Mouse (Mus musculus): ENCODE results near the gene Gm3543. TPM values are rescaled to one million over a fixed set of nuclear protein-coding genes. Genes with fewer than 3 reads are reported as not detected.
"Not testable (repeated sequence)": the region's sequence is repeated elsewhere in the genome, so short reads cannot be mapped to it uniquely, and the experiment has no call there.

Gm3543 gene
- polyA plus RNA-seq (2016; fragmentation: Nextera tagmentation; extraction: Ambion mirVana): not detected in 2 replicates

GRCm38 (mm10) chr14:41983225-41983624 is at the start of gene Gm3543:
Gene Gm3543 (minus strand): TSS chr14:41983325.
- WGBS: 75% methylated on average over 1 of the region's 1 CpGs
- H3K9me3 ChIP-seq; H3K4me1 ChIP-seq; H3K36me3 ChIP-seq; H3K4me3 ChIP-seq; H3K27ac ChIP-seq; H3K27me3 ChIP-seq (ENCODE audit: insufficient read depth, poor library complexity, severe bottlenecking); DNase-seq (ENCODE audit: low spot score): not testable (repeated sequence)

GRCm38 (mm10) chr14:41968596-41968995 is 14.5 kb downstream of the Gm3543 start:
- not testable (repeated sequence) for H3K4me1 ChIP-seq; DNase-seq (ENCODE audit: low spot score); H3K9me3 ChIP-seq; H3K4me3 ChIP-seq; H3K27ac ChIP-seq; H3K36me3 ChIP-seq; H3K27me3 ChIP-seq (ENCODE audit: insufficient read depth, poor library complexity, severe bottlenecking)
- WGBS: 55% methylated on average over 3 of the region's 3 CpGs

- H3K9me3 ChIP-seq; H3K27ac ChIP-seq; H3K4me3 ChIP-seq; H3K4me1 ChIP-seq; H3K27me3 ChIP-seq (ENCODE audit: insufficient read depth, poor library complexity, severe bottlenecking); DNase-seq (ENCODE audit: low spot score); H3K36me3 ChIP-seq: not testable (repeated sequence)
- 74% methylated on average over 1 of the region's 1 CpGs for WGBS
These were observed 15.3 kb downstream of the Gm3543 start, which contains the start of gene Gm6401 for GRCm38 (mm10) chr14:41967827-41968226. Gene Gm6401 (minus strand): TSS chr14:41967927.

- 63% methylated on average over 4 of the region's 4 CpGs for WGBS
- H3K27ac ChIP-seq; H3K4me1 ChIP-seq; H3K36me3 ChIP-seq; H3K27me3 ChIP-seq (ENCODE audit: insufficient read depth, poor library complexity, severe bottlenecking); DNase-seq (ENCODE audit: low spot score); H3K4me3 ChIP-seq; H3K9me3 ChIP-seq: not testable (repeated sequence)
These were observed 19.0 kb downstream of the Gm3543 start for GRCm38 (mm10) chr14:41964095-41964494.

- WGBS: 66% methylated on average over 2 of the region's 2 CpGs
- H3K27ac ChIP-seq; H3K4me3 ChIP-seq; H3K9me3 ChIP-seq; H3K4me1 ChIP-seq; DNase-seq (ENCODE audit: low spot score); H3K36me3 ChIP-seq; H3K27me3 ChIP-seq (ENCODE audit: insufficient read depth, poor library complexity, severe bottlenecking): not testable (repeated sequence)
These were observed 39.4 kb downstream of the Gm3543 start, which contains the start of gene 1700024B05Rik for GRCm38 (mm10) chr14:41943695-41944094. Gene 1700024B05Rik (plus strand): TSS chr14:41943995.

Other genes starting within 250 kb of the Gm3543 start
- not detected in 2 replicates for gene Gm7929, start 232.7 kb downstream of the Gm3543 start, polyA plus RNA-seq (2016; fragmentation: Nextera tagmentation; extraction: Ambion mirVana)
- gene Gm47189, start 210.9 kb downstream of the Gm3543 start, polyA plus RNA-seq (2016; fragmentation: Nextera tagmentation; extraction: Ambion mirVana): not detected in 2 replicates
- gene Gm7980, start 76.0 kb downstream of the Gm3543 start, polyA plus RNA-seq (2016; fragmentation: Nextera tagmentation; extraction: Ambion mirVana): not detected in 2 replicates
- not detected in 2 replicates for gene 1700049E17Rik1, start 58.4 kb downstream of the Gm3543 start, polyA plus RNA-seq (2016; fragmentation: Nextera tagmentation; extraction: Ambion mirVana)
- not detected in 2 replicates for gene 1700024B05Rik, start 39.3 kb downstream of the Gm3543 start, polyA plus RNA-seq (2016; fragmentation: Nextera tagmentation; extraction: Ambion mirVana)
- gene Gm6401, start 15.4 kb downstream of the Gm3543 start, polyA plus RNA-seq (2016; fragmentation: Nextera tagmentation; extraction: Ambion mirVana): not detected in 2 replicates
- not detected in 2 replicates for gene Gm7951, start 134.0 kb upstream of the Gm3543 start, polyA plus RNA-seq (2016; fragmentation: Nextera tagmentation; extraction: Ambion mirVana)
- not detected in 2 replicates for gene Gm17027, start 179.3 kb upstream of the Gm3543 start, polyA plus RNA-seq (2016; fragmentation: Nextera tagmentation; extraction: Ambion mirVana)
- gene Gm3573, start 207.5 kb upstream of the Gm3543 start, polyA plus RNA-seq (2016; fragmentation: Nextera tagmentation; extraction: Ambion mirVana): not detected in 2 replicates